Mouse (Mus musculus) ES-Bruce4 (cell line): ENCODE data around the gene Lgals7. TPM values are rescaled to one million over a fixed set of nuclear protein-coding genes. Genes with fewer than 3 reads are reported as not detected.
A peak's percentile ranks its signal among the peaks of the same experiment; 100 is the strongest.

Experiments used
- H3K27ac ChIP-seq: 2 replicates; pipeline ENCODE4 v1.5.1; 2012; ENCODE audit warnings: low read length, inconsistent platforms; ENCODE audit not compliant: insufficient read depth
- H3K27me3 ChIP-seq: 2 replicates; pipeline ENCODE4 v1.6.1; 2012; ENCODE audit warnings: mild to moderate bottlenecking, low read length, inconsistent platforms; ENCODE audit not compliant: control insufficient read depth, poor library complexity, insufficient read depth, severe bottlenecking
- H3K36me3 ChIP-seq: 2 replicates; pipeline ENCODE4 v1.6.1; 2012; ENCODE audit warnings: inconsistent platforms, mild to moderate bottlenecking, low read length, moderate library complexity; ENCODE audit not compliant: control insufficient read depth, poor library complexity, insufficient read depth, severe bottlenecking
- H3K4me1 ChIP-seq: one replicate; pipeline ENCODE4 v1.8.1; 2011; ENCODE audit warnings: low read length; ENCODE audit not compliant: control insufficient read depth, insufficient read depth
- H3K4me3 ChIP-seq: 2 replicates; pipeline ENCODE4 v1.5.1; 2011; ENCODE audit warnings: low read depth, mild to moderate bottlenecking, low read length
- H3K9ac ChIP-seq: 2 replicates; pipeline ENCODE4 v1.6.1; 2012; ENCODE audit warnings: low read depth, mild to moderate bottlenecking, inconsistent platforms; ENCODE audit not compliant: poor library complexity, severe bottlenecking
- H3K9me3 ChIP-seq: replicated peaks from 2 replicates; pipeline ENCODE4 v1.6.1; 2012; ENCODE audit warnings: mild to moderate bottlenecking, low read length, inconsistent platforms; ENCODE audit not compliant: control insufficient read depth, poor library complexity, insufficient read depth, severe bottlenecking
- CTCF ChIP-seq: IDR thresholded peaks from one replicate; pipeline ENCODE4 v1.8.1; 2011; ENCODE audit warnings: low read depth, low read length
- EP300 ChIP-seq: IDR thresholded peaks from 2 replicates; pipeline ENCODE4 v1.6.1; 2011; ENCODE audit warnings: low read depth, low read length; ENCODE audit not compliant: insufficient read depth
- POLR2A ChIP-seq: IDR thresholded peaks from one replicate; pipeline ENCODE4 v1.8.1; 2011; ENCODE audit warnings: low read length; ENCODE audit not compliant: insufficient read depth
- polyA plus RNA-seq: library from polyadenylated mRNA; stranded (reverse); fragments of >200 nt; gene quantifications from 2 replicates; pipeline ENCODE4 v1.2.4, GENCODE M21; 2011; ENCODE audit warnings: low read depth; ENCODE audit not compliant: missing spikeins, insufficient read depth, insufficient read length

The Lgals7 gene
- polyA plus RNA-seq, 1 experiment = not detected

DNA sequence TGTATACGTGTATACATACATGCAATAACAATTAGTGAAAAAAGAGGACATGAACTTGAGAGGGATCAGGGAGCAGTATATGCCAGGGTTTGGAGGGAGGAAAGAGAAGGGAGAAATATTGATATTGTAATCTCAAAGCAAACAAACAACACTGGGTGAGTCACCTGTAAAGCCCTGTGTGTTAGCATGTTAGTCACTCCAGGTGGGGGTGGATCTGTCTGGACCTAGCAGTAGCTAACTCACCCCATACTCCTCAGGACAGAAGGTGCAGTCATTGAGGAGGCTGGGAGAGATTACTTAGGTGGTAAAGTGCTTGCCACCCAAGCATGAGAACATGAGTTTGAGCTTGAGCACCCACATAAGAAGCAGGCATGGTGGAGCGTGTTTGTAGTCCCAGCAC is 3.7 kb upstream of the Lgals7 start:
- TF ChIP-seq CTCF = no peak
- TF ChIP-seq POLR2A = no peak
- TF ChIP-seq EP300 = no peak
- Histone ChIP-seq H3K27ac (no peak overlapping the region), H3K4me3 (no peak overlapping the region), H3K9me3 (no peaks in the 10 kb centered on the region), H3K36me3 (no peaks in the 10 kb centered on the region), H3K27me3 (no peaks in the 10 kb centered on the region), H3K9ac (no peak overlapping the region), H3K4me1 (peaks cover 5% of the 10 kb centered on the region)

DNA sequence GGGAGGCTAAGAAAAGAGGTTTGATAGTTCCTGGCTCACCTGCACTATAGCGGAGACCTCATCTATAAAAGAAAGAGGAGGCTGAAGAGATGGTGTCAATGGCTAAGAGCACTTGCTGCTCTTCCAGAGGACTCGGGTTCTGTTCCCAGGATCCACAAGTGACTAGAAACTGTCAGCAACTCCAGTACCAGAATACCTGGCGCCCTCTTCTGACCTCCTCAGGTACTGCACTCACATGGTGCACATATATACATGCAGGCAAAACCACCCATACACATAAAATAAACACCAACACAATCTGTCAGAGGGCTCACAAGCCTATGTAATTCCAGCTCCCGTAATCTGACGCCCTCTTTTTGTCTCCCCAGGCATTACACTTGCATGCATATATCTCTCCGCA is 2.8 kb upstream of the Lgals7 start:
- no peak overlapping the region for H3K27ac ChIP-seq
- H3K27me3 ChIP-seq = no peaks in the 10 kb centered on the region
- H3K9ac ChIP-seq = no peak overlapping the region
- no peak overlapping the region for H3K4me3 ChIP-seq
- no peaks in the 10 kb centered on the region for H3K36me3 ChIP-seq
- H3K9me3 ChIP-seq = no peaks in the 10 kb centered on the region
- TF ChIP-seq EP300 (no peak), CTCF (peak; percentile 9)
- H3K4me1 ChIP-seq = peaks cover 7% of the 10 kb centered on the region

DNA sequence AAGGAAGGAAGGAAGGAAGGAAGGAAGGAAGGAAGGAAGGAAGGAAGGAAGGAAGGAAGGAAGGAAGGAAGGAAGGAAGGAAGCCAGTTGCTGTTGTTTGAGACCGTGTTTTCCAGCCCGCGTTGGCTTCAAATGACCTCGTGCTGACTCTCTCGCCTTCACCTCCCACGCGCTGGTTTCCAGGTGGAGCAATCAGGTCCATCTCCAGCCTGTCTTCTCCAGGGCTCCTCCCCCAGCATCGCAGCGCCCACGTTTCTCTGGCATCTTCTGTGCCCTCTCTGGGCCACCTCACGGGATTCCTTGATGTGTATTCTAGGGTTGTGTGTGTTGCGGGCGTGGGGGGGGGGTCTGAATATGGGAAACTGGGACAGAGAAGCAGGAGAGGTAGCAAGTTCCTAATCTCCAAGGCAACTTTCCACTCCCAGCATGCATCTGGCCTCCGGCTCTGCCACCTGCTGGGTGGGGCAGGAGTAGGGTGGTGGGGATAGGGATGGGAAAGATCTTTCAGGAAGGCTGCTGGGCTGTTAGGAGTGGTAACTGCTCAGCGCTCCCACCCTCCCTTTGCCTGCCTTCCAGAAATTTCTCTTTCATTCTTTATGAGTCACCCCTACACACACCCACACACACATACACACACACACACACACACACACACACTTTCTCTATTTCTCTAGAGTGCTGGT is 695 bp upstream of the Lgals7 start:
- TF ChIP-seq CTCF = no peak
- no peak for TF ChIP-seq EP300
- TF ChIP-seq POLR2A = no peak
- Histone ChIP-seq H3K4me3 (no peak overlapping the region), H3K4me1 (peaks cover 10% of the 10 kb centered on the region), H3K9ac (no peak overlapping the region), H3K27me3 (no peaks in the 10 kb centered on the region), H3K27ac (no peak overlapping the region), H3K9me3 (no peaks in the 10 kb centered on the region), H3K36me3 (no peaks in the 10 kb centered on the region)

DNA sequence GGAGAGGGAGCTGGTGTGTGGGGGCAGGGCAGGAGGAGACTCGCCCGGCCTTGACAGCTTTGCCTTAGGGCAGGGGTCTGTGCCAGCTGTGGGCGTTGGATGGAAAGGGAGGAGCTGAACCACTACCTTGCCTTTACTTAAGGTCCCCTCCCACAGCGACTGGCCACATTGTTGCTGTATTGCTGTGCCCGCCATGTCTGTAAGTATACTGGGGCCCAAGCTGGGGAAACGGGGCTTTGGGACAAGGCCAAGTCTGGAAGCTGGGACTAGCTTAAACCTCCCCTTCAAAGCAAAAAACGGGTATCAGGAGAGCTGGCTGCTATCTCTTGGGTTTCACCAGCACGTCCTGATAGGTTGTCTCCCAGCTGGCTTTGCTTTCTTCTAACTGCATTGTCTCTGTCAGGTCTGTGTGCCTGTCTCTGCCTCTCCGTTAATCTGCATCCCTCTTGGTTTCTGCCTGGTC is 666 bp downstream of the Lgals7 start:
- Histone ChIP-seq H3K36me3 (no peaks in the 10 kb centered on the region), H3K9ac (no peak overlapping the region), H3K9me3 (no peaks in the 10 kb centered on the region), H3K4me1 (peaks cover 10% of the 10 kb centered on the region), H3K27ac (no peak overlapping the region), H3K27me3 (no peaks in the 10 kb centered on the region), H3K4me3 (no peak overlapping the region)
- TF ChIP-seq POLR2A = no peak
- no peak for TF ChIP-seq EP300
- no peak for TF ChIP-seq CTCF

DNA sequence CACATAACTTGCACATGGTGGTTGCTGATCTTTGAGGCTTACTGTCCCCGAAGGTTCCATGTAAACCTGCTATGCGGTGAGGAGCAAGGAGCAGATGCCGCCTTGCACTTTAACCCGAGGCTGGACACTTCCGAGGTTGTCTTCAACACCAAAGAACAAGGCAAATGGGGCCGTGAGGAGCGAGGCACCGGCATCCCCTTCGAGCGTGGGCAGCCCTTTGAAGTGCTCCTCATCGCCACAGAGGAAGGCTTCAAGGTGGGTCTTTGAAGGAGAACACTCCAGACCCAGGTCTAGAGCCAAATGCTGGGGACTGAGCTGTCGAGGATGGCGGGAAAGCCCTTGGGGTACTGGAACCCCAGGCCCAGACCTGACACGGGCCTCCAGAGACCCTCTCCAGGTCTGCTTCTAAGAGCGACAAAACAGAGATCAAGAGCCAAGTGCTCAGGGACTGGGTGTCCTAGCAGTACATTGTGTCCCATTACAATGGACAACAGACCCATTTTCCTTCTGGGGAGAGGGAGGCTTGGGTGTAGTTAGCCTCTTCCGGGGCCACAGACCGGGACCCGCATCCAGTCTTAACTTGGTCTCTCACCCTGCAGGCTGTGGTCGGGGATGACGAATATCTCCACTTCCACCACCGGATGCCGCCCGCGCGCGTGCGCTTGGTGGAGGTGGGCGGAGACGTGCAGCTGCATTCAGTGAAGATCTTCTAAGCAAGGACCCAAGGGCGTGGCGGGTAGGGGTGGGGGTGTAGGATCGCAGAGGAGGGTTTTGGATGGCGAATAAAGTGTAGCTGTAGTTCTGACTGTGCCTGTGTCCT is 2.0 kb downstream of the Lgals7 start:
- Histone ChIP-seq H3K27ac (no peak overlapping the region), H3K27me3 (no peaks in the 10 kb centered on the region), H3K4me1 (peaks cover 10% of the 10 kb centered on the region), H3K9me3 (no peaks in the 10 kb centered on the region), H3K36me3 (no peaks in the 10 kb centered on the region), H3K4me3 (peak overlapping the region; percentile 45), H3K9ac (peak overlapping the region; percentile 24)
- peak; percentile 21 for TF ChIP-seq POLR2A
- no peak for TF ChIP-seq EP300
- no peak for TF ChIP-seq CTCF
